Mouse (Mus musculus) spleen, postnatal 14 days (tissue): ENCODE measurements around the gene Zbtb16.

ENCODE experiments used
- DNase-seq, 2 experiments: peaks; one replicate each; pipeline ENCODE4 v3.0.0; 2021 to 2022; ENCODE audit warnings: low spot score in 2 of 2

Zbtb16 gene

GRCm38 (mm10) chr9:48731651-48732536 lies 104.1 kb downstream of the Zbtb16 start:
- DNase-seq = no peak

- no peak for DNase-seq
Measured at GRCm38 (mm10) chr9:48730446-48730979, 105.5 kb downstream of the Zbtb16 start.

DNA sequence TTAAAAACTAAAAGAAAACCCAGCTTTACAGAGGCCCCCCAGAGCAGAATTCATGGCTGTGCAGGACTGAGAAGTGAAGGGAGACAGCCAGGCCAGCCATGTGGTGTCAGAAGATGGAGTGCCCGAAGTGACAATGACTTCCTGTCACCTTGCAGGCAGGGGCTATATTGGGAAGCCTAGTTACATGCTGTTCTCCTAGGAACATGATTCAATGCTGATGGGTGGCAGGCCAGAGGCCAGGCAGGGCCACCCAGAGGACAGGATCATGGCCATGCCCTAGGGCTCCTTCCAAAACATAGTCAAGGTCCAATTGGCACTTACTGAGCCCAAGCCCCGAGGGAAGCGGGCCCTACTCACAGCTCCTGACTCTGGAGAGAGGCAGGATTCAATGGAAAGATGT lies 106.6 kb downstream of the Zbtb16 start:
- DNase-seq = no peak

- no peak for DNase-seq
Measured at GRCm38 (mm10) chr9:48728731-48729123, 107.3 kb downstream of the Zbtb16 start.

GRCm38 (mm10) chr9:48728083-48728730 lies 107.8 kb downstream of the Zbtb16 start:
- DNase-seq = no peak

- DNase-seq = no peak
Measured at GRCm38 (mm10) chr9:48726341-48726740, 109.7 kb downstream of the Zbtb16 start.

GRCm38 (mm10) chr9:48725918-48726317 lies 110.1 kb downstream of the Zbtb16 start:
- DNase-seq = no peak

DNA sequence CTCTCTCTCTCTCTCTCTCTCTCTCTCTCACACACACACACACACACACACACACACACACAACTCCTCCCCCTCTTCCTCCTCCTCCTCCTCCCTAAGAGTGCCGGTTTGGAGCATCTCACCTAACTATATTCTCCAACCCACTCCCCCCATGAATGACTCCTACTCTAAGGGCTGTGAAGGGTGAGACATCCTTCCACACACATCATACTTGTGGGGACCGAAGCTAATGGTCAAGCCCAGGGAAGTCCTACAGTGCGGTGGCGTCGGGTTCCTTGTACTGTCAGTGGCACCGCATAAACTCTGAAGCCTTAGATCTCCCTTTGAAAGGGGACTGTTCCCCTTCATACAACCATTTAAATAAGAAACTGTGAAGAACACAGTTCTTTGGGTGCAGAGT lies 110.9 kb downstream of the Zbtb16 start:
- DNase-seq = no peak

GRCm38 (mm10) chr9:48724733-48725132 lies 111.3 kb downstream of the Zbtb16 start:
- no peak for DNase-seq

DNA sequence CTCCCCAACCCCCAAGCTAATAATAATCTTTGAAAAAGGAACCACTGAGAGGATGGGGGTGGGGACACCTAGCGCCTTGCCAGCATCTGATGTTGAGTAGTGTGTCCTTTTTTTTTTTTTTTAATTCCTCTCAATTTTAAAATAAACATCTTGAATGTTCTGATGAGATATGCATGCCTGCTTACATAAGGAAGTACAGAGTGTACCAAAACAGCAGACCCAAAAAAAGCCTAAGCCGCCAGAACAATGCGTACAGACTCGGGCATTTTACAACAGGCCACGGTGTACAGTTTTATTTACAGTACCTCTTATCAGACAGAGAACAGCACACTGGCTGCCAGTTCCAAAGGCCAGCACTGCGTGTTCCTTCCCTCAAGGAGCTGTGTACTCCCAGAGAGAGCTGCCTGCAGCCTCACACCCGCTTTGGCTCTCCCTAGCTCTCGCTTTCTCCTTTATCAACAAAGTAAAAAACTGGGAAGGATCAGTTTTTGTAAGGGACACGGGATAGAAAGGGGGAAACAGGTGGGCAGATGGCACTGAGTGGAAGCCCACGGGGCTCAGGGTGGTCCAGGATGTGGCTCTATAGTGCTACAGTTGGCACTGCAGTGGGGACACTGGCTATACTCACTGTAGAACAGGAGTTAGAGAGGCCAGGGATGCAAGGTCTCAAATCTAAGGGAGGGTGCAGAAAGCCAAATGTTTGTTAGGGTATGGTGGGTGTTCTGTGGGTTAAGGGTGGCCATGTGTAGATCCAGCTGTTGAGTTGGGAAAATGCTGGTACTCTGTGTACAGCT lies 112.3 kb downstream of the Zbtb16 start:
- DNase-seq = no peak

GRCm38 (mm10) chr9:48723025-48723424 lies 113.0 kb downstream of the Zbtb16 start:
- no peak for DNase-seq

GRCm38 (mm10) chr9:48722261-48722920 lies 113.6 kb downstream of the Zbtb16 start:
- DNase-seq = no peak

DNA sequence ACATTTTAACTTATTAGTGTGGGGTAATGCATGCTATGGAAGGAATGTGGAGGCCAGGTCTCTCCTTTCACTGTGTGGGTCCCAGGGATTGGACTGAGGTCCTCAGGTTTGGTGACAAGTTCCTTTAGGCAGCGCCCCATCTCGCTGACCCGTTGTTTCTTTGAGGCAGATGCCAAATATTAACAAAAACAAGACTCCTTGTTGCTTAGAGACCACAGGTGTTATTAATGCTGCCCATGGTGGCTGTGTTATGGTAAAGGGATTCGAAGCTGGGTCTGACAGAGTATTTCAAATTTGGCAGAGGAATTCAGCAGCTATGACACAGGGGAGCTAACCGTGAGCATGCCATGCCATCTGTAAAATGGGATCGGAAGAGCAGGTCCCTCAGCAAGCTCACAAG lies 114.4 kb downstream of the Zbtb16 start:
- DNase-seq = no peak

DNA sequence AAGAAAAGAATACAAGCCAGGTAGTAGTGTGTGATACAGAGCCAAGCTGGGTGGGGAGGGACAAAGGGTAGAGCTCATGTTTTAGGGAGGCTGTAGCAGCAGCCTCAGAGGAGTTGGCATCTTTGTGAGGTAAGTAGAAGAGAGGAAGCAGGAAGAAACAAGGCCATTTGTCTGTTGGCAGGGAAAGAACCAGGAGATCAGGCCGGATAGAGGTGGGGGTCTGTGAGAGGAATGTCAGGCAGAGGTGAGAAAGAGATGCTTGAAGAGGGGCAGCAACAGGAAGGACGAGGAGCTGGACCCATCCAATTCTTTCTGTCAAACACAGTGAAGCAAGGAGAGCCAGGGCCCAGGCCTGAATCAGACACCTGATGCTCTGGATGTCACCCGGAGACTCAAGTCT lies 114.8 kb downstream of the Zbtb16 start:
- no peak for DNase-seq

GRCm38 (mm10) chr9:48720251-48720963 lies 115.6 kb downstream of the Zbtb16 start:
- DNase-seq = no peak

DNA sequence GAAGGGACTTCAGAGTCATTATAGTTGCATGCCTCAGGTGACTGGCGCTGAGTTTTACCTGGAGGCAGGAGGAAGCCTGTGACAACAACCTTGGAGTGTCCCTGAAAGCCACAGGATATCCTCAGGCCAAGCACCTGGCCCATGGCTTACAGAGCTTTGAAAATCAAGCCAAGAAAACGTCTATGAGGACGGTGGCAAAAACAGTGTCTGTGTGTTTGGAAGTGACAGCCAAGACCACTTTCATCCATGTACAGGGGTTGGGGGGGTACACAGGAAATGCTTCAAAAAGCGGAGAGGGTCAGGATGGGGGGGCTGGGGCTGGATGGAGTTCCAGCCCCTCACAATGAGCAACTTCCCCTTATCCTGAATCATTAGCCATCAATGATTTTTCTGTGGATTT lies 116.4 kb downstream of the Zbtb16 start:
- DNase-seq = no peak

- no peak for DNase-seq
Measured at GRCm38 (mm10) chr9:48716549-48716948, 119.5 kb downstream of the Zbtb16 start.

- no peak for DNase-seq
Measured at GRCm38 (mm10) chr9:48715042-48715441, 121.0 kb downstream of the Zbtb16 start.

- no peak for DNase-seq
Measured at GRCm38 (mm10) chr9:48713779-48714178, 122.2 kb downstream of the Zbtb16 start.

GRCm38 (mm10) chr9:48712985-48713765 lies 122.8 kb downstream of the Zbtb16 start:
- no peak for DNase-seq
